Mouse (Mus musculus): ENCODE measurements around the gene Enthd1. TPM values are rescaled to one million over a fixed set of nuclear protein-coding genes. Genes with fewer than 3 reads are reported as not detected.

The Enthd1 gene
- polyA plus RNA-seq, 1 experiment from 2014 or later, result not detected

- H3K4me2 ChIP-seq, result no peak overlapping the region
- no peaks in the 10 kb centered on the region for H3K9me3 ChIP-seq
- WGBS, result 44% methylated on average over 1 of the region's 1 CpGs
- H3K27me3 ChIP-seq, result no peaks in the 10 kb centered on the region; the same call in 1 of the 2 replicates
- no peak overlapping the region for H3K4me3 ChIP-seq (replicated peaks)
- no peak overlapping the region for H3K9ac ChIP-seq
- no peaks in the 10 kb centered on the region for H3K4me1 ChIP-seq
- ATAC-seq (ENCODE audit: low FRiP score), result no peak
- H3K27ac ChIP-seq, result no peak overlapping the region
- H3K36me3 ChIP-seq (replicated peaks), result no peaks in the 10 kb centered on the region
Observed at GRCm38 (mm10) chr15:80407873-80408272, 157.1 kb downstream of the Enthd1 start.

Other genes starting within 250 kb of the Enthd1 start
- gene Grap2, start 7.4 kb upstream of the Enthd1 start, polyA plus RNA-seq (2016; fragmentation: Nextera tagmentation; extraction: Ambion mirVana), result 1.8 and 2.8 TPM in 2 replicates
- 0.47 and 0.54 TPM in 2 replicates for gene Fam83f, start 106.7 kb upstream of the Enthd1 start, polyA plus RNA-seq (2016; fragmentation: Nextera tagmentation; extraction: Ambion mirVana)
- gene Tnrc6b, start 146.2 kb upstream of the Enthd1 start, polyA plus RNA-seq (2016; fragmentation: Nextera tagmentation; extraction: Ambion mirVana), result 54.3 and 62.5 TPM in 2 replicates

All from forebrain, embryonic 12.5 days (tissue).